ENCODE assay signal across 8 mouse cellular contexts in genomic region chr19:10102054-10102700, GRCm38 (mm10). TPM values are rescaled to one million over a fixed set of nuclear protein-coding genes. Genes with fewer than 3 reads are reported as not detected.
DNase-seq lines count a peak whose midpoint lies in the region; ATAC-seq and TF ChIP-seq lines count a peak whose summit lies in the region.

No protein-coding gene starts in this region.

- H3K79me2 ChIP-seq in C2C12 (ENCODE audit: control insufficient read depth, insufficient read depth): peaks cover 40% of the 10 kb centered on the region

- peak overlapping the region; percentile 70 for H3K4me2 ChIP-seq in embryonic facial prominence, embryonic 13.5 days
- peak overlapping the region; percentile 90 for H3K4me2 ChIP-seq in neural tube, embryonic 13.5 days

- TF ChIP-seq CTCF in C2C12 (IDR thresholded peaks at IDR 0.05; ENCODE audit: control insufficient read depth, insufficient read depth, insufficient read length): no peak

- no peaks in the 10 kb centered on the region for H3K9me3 ChIP-seq in embryonic facial prominence, embryonic 13.5 days
- no peaks in the 10 kb centered on the region for H3K9me3 ChIP-seq in neural tube, embryonic 13.5 days

- H3K9ac ChIP-seq in embryonic facial prominence, embryonic 13.5 days: peak overlapping the region; percentile 81
- H3K9ac ChIP-seq in neural tube, embryonic 13.5 days: peak overlapping the region; percentile 95

- 5% methylated on average over 21 of the region's 25 CpGs for WGBS in embryonic facial prominence, embryonic 13.5 days
- 3% methylated on average over 14 of the region's 25 CpGs for WGBS in neural tube, embryonic 13.5 days

- H3K79me3 ChIP-seq in C2C12 (ENCODE audit: low read depth): peaks cover 21% of the 10 kb centered on the region

- DNase-seq in heart, adult 18-20 months: peak; percentile 14 to 35
- no peak for DNase-seq in heart, adult 11 months
- DNase-seq in kidney, postnatal 14 days: peak; percentile 9
- DNase-seq in retina, embryonic 14.5 days (ENCODE audit: low spot score): no peak

- peak overlapping the region; percentile 79 for H3K4me3 ChIP-seq in C2C12 (ENCODE audit: insufficient read depth, poor library complexity, severe bottlenecking)
- H3K4me3 ChIP-seq in embryonic facial prominence, embryonic 13.5 days: peak overlapping the region; percentile 76
- H3K4me3 ChIP-seq in neural tube, embryonic 13.5 days: peak overlapping the region; percentile 83

- H3K4me1 ChIP-seq in embryonic facial prominence, embryonic 13.5 days: peaks cover 39% of the 10 kb centered on the region
- peaks cover 43% of the 10 kb centered on the region for H3K4me1 ChIP-seq in neural tube, embryonic 13.5 days (replicated peaks)

- H3ac ChIP-seq in C2C12 (ENCODE audit: control insufficient read depth, insufficient read length, low read depth): peak overlapping the region; percentile 46

- ATAC-seq in embryonic facial prominence, embryonic 13.5 days (ENCODE audit: insufficient number of reproducible peaks, insufficient read depth, low FRiP score, low TSS enrichment, low read depth): peak; percentile 49; the same call in 1 of the 2 replicates
- peak; percentile 73 for ATAC-seq in neural tube, embryonic 13.5 days (ENCODE audit: low read depth)
- no peak for ATAC-seq in megakaryocyte-erythroid progenitor cell, adult 5-6 weeks (replicated peaks; ENCODE audit: low FRiP score, low TSS enrichment, poor library complexity, severe bottlenecking)

- H3K36me3 ChIP-seq in C2C12 (ENCODE audit: control insufficient read depth, insufficient read depth): peaks cover 11% of the 10 kb centered on the region
- peaks cover under 1% of the 10 kb centered on the region; the same call in 1 of the 2 replicates for H3K36me3 ChIP-seq in embryonic facial prominence, embryonic 13.5 days
- H3K36me3 ChIP-seq in neural tube, embryonic 13.5 days: no peaks in the 10 kb centered on the region

- no peaks in the 10 kb centered on the region for H3K27me3 ChIP-seq in C2C12 (ENCODE audit: control insufficient read depth, insufficient read depth, insufficient read length)
- no peaks in the 10 kb centered on the region for H3K27me3 ChIP-seq in embryonic facial prominence, embryonic 13.5 days
- no peaks in the 10 kb centered on the region for H3K27me3 ChIP-seq in neural tube, embryonic 13.5 days

- peak overlapping the region; percentile 90 for H3K27ac ChIP-seq in embryonic facial prominence, embryonic 13.5 days
- peak overlapping the region; percentile 99 for H3K27ac ChIP-seq in neural tube, embryonic 13.5 days (replicated peaks)

TF ChIP-seq in C2C12, 6 proteins besides CTCF, POLR2A, EP300 and RAD21:
- TF ChIP-seq MYOG (IDR thresholded peaks at IDR 0.05; ENCODE audit: control insufficient read depth, extremely low read depth, insufficient read length) (no peak), FOSL1 (IDR thresholded peaks at IDR 0.05; ENCODE audit: insufficient read depth, low read length, poor library complexity, severe bottlenecking) (no peak), USF1 (IDR thresholded peaks at IDR 0.05; ENCODE audit: low read depth) (no peak), MAX (IDR thresholded peaks at IDR 0.05) (no peak), CEBPB (IDR thresholded peaks at IDR 0.05; ENCODE audit: low read depth) (no peak), MYOD1 (IDR thresholded peaks at IDR 0.05; ENCODE audit: control insufficient read depth, insufficient read length, low read depth) (no peak)

RNA-seq across cellular contexts. Expression of gene Fads2, which starts 0.6 kb away (rescaled TPM):
- 1 to 10 TPM; 5.2 to 5.5 TPM for total RNA-seq in heart, adult 18-20 months (2021)
- 72.6 TPM for polyA plus RNA-seq in C2C12 (2012; fragmentation: generic; extraction: Trizol)
- polyA plus RNA-seq in embryonic facial prominence, embryonic 13.5 days (2015; fragmentation: Nextera tagmentation; extraction: Ambion mirVana): 70.0 and 79.8 TPM in 2 replicates
- polyA plus RNA-seq in neural tube, embryonic 13.5 days (2015; fragmentation: Nextera tagmentation; extraction: Ambion mirVana): 113 and 114 TPM in 2 replicates
- total RNA-seq in megakaryocyte-erythroid progenitor cell, adult 5-6 weeks (2014; fragmentation: Nextera tagmentation): 67.8 and 78.3 TPM in 2 replicates
- total RNA-seq in megakaryocyte-erythroid progenitor cell, adult 5-6 weeks (2017): 47.2 and 69.6 TPM in 2 replicates

Comparison
In these comparisons a context has a peak if more than half of its experiments do, and no peak if none do; other contexts are left out.
1. DNase-seq: peak in heart, adult 18-20 months (2 of 2) and kidney, postnatal 14 days (single experiment); none in heart, adult 11 months (single experiment) and retina, embryonic 14.5 days (single experiment).
2. Peak in every context shown above with its lines, with median percentiles within 50 percentile points of each other: H3K4me3 ChIP-seq.